Comparison of ENCODE assay signal across 8 mouse cellular contexts in the genomic region with DNA sequence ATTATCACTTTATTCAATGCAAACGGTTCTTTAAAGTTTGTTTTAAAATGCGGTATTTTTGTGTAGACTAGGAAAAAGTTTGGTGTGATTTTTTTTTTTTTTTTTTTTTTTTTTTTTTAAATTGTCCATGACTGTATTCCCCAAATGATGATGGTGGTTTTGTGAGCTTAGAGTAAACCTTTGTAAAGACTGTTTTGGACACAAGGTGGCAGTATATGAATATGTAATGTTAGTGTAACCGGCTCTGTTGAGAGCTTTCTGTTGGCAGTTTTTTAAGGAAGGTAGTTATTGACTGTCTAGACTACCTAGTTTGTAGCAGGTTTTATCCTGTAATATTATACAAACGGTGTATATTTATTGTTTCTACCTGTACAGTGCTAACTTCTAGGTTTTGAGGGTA. TPM values are rescaled to one million over a fixed set of nuclear protein-coding genes. Genes with fewer than 3 reads are reported as not detected.
DNase-seq lines count a peak whose midpoint lies in the region; ATAC-seq and TF ChIP-seq lines count a peak whose summit lies in the region.

No protein-coding gene starts in this region.

- no peaks in the 10 kb centered on the region for H3K27me3 ChIP-seq in heart, adult 2 months (ENCODE audit: control insufficient read depth, insufficient read depth, low read length)
- no peaks in the 10 kb centered on the region for H3K27me3 ChIP-seq in forebrain, embryonic 15.5 days
- no peaks in the 10 kb centered on the region for H3K27me3 ChIP-seq in liver, embryonic 11.5 days (replicated peaks; ENCODE audit: control insufficient read depth, insufficient read depth, low read length)

- H3K9me3 ChIP-seq in forebrain, embryonic 15.5 days = no peaks in the 10 kb centered on the region
- no peaks in the 10 kb centered on the region for H3K9me3 ChIP-seq in liver, embryonic 11.5 days (ENCODE audit: control insufficient read depth, low read length)

- no peak overlapping the region for H3K9ac ChIP-seq in heart, adult 2 months (ENCODE audit: low read depth, low read length)
- H3K9ac ChIP-seq in forebrain, embryonic 15.5 days (replicated peaks) = no peak overlapping the region
- no peak overlapping the region for H3K9ac ChIP-seq in liver, embryonic 11.5 days (ENCODE audit: low read depth, low read length)

- H3K36me3 ChIP-seq in heart, adult 2 months (ENCODE audit: control insufficient read depth, insufficient read depth, low read length) = no peaks in the 10 kb centered on the region
- H3K36me3 ChIP-seq in forebrain, embryonic 15.5 days = peaks cover 12% of the 10 kb centered on the region; the same call in 1 of the 2 replicates
- H3K36me3 ChIP-seq in liver, embryonic 11.5 days (ENCODE audit: control insufficient read depth, insufficient read depth, low read length) = peaks cover 2% of the 10 kb centered on the region; the same call in 1 of the 2 replicates

- 24% methylated on average over 4 of the region's 4 CpGs for WGBS in heart, adult 2 months
- WGBS in forebrain, embryonic 15.5 days = 41% methylated on average over 4 of the region's 4 CpGs
- 53% methylated on average over 4 of the region's 4 CpGs for WGBS in liver, embryonic 11.5 days

- TF ChIP-seq EP300 in heart, adult 2 months (IDR thresholded peaks at IDR 0.05; ENCODE audit: insufficient read depth, low read depth, low read length) = no peak

- H3K79me2 ChIP-seq in heart, adult 2 months (replicated peaks; ENCODE audit: control insufficient read depth, insufficient read depth, low read length) = no peaks in the 10 kb centered on the region

- H3K4me3 ChIP-seq in heart, adult 2 months = no peak overlapping the region
- H3K4me3 ChIP-seq in forebrain, embryonic 15.5 days = no peak overlapping the region
- no peak overlapping the region for H3K4me3 ChIP-seq in liver, embryonic 11.5 days (ENCODE audit: low read depth, low read length)

- intact Hi-C loops in heart, adult 2 months (cut with DNase I) = loop anchor here (2.0 kb wide), 1 partner anchor 577 kb away; no protein-coding TSS in a partner anchor
- intact Hi-C loops in heart, postnatal 25 days (cut with DNase I) = loop anchor here (2.0 to 5.0 kb wide), 2 partner anchors 404 to 577 kb away; no protein-coding TSS in a partner anchor

- H3K4me2 ChIP-seq in forebrain, embryonic 15.5 days (replicated peaks) = no peak overlapping the region
- H3K4me2 ChIP-seq in liver, embryonic 11.5 days = no peak overlapping the region

- TF ChIP-seq CTCF in heart, adult 2 months (IDR thresholded peaks at IDR 0.05) = peak; percentile 77

- no peak for DNase-seq in heart, adult 2 months
- no peak for DNase-seq in heart, postnatal 25 days (ENCODE audit: low spot score)
- DNase-seq in 416B (ENCODE audit: low read depth) (peak; percentile 92), NIH3T3 (ENCODE audit: low read depth) (peak; percentile 92)
- DNase-seq in liver, embryonic 11.5 days (ENCODE audit: low spot score) = no peak
- DNase-seq in urinary bladder, postnatal 36 days (ENCODE audit: low spot score in 2 of 2) = no peak

- no peak for TF ChIP-seq POLR2A in heart, adult 2 months (IDR thresholded peaks at IDR 0.05; ENCODE audit: insufficient read depth, low read depth, low read length)

- H3K27ac ChIP-seq in heart, adult 2 months = no peak overlapping the region
- H3K27ac ChIP-seq in forebrain, embryonic 15.5 days (replicated peaks) = no peak overlapping the region
- H3K27ac ChIP-seq in liver, embryonic 11.5 days (ENCODE audit: low read depth, low read length) = no peak overlapping the region

- no peaks in the 10 kb centered on the region for H3K4me1 ChIP-seq in heart, adult 2 months (ENCODE audit: control insufficient read depth, insufficient read depth, low read length)
- no peaks in the 10 kb centered on the region for H3K4me1 ChIP-seq in forebrain, embryonic 15.5 days
- H3K4me1 ChIP-seq in liver, embryonic 11.5 days (replicated peaks; ENCODE audit: control insufficient read depth, insufficient read depth, low read length) = no peaks in the 10 kb centered on the region

- ATAC-seq in forebrain, embryonic 15.5 days (replicated peaks) = peak; percentile 88
- peak; percentile 63 for ATAC-seq in liver, embryonic 11.5 days (replicated peaks; ENCODE audit: low FRiP score)
- ATAC-seq in neutrophil, adult 5-6 weeks (ENCODE audit: extremely low read depth, insufficient number of reproducible peaks, low FRiP score, poor library complexity, severe bottlenecking) = peak; percentile 100

RNA-seq across cellular contexts. Expression of a gene that starts 26.5 kb away (rescaled TPM):
- 10 to 100 TPM; 18.6 to 19.3 TPM for total RNA-seq in heart, adult 2 months (2021)
- 3.4 and 5.1 TPM in 2 replicates for polyA plus RNA-seq in heart, adult 2 months (2012; rRNA removed)
- total RNA-seq in heart, postnatal 25 days (2021) = 10 to 100 TPM; 15.5 to 16.2 TPM
- polyA plus RNA-seq in forebrain, embryonic 15.5 days (2015; fragmentation: Nextera tagmentation; extraction: Ambion mirVana) = 63.5 and 73.4 TPM in 2 replicates
- 141 and 150 TPM in 2 replicates for polyA plus RNA-seq in liver, embryonic 11.5 days (2014; fragmentation: Nextera tagmentation; extraction: Ambion mirVana)
- 67.8 and 75.3 TPM in 2 replicates for total RNA-seq in neutrophil, adult 5-6 weeks (2017)

RNA-seq across cellular contexts. Expression of a gene that starts 26.7 kb away (rescaled TPM):
- 1 to 10 TPM; 8.9 to 9.0 TPM for total RNA-seq in heart, adult 2 months (2021)
- 1.7 and 4.2 TPM in 2 replicates for polyA plus RNA-seq in heart, adult 2 months (2012; rRNA removed)
- 1 to 10 TPM; 7.5 to 9.2 TPM for total RNA-seq in heart, postnatal 25 days (2021)
- polyA plus RNA-seq in forebrain, embryonic 15.5 days (2015; fragmentation: Nextera tagmentation; extraction: Ambion mirVana) = 48.1 and 53.3 TPM in 2 replicates
- 7.7 and 8.4 TPM in 2 replicates for polyA plus RNA-seq in liver, embryonic 11.5 days (2014; fragmentation: Nextera tagmentation; extraction: Ambion mirVana)
- total RNA-seq in neutrophil, adult 5-6 weeks (2017) = 6.2 and 6.5 TPM in 2 replicates

Comparison
In these comparisons a context has a peak if more than half of its experiments do, and no peak if none do; other contexts are left out.
1. DNase-seq: peak in 416B (single experiment) and NIH3T3 (single experiment); none in heart, adult 2 months (0 of 2), heart, postnatal 25 days (single experiment), liver, embryonic 11.5 days (single experiment) and urinary bladder, postnatal 36 days (0 of 2).
2. Peak in every context shown above with its lines, with median percentiles within 50 percentile points of each other: ATAC-seq.